ENCODE assay signal across 14 mouse cellular contexts in genomic region chr2:115095351-115095750, GRCm38 (mm10).
"Had no signal": no experiment of that assay in that cellular context is flagged by ENCODE, and none has a peak within 500 bp of the region (broad histone marks: within the 10 kb centered on the region; RNA-seq: fewer than 3 reads in every experiment).

No protein-coding gene starts in this region.

- H3K4me2 ChIP-seq: liver, embryonic 13.5 days; midbrain, embryonic 12.5 days had no signal

- H3K27ac ChIP-seq: left cerebral cortex, adult 2 months; liver, embryonic 13.5 days; macrophage; midbrain, embryonic 12.5 days; stomach, postnatal 0 days had no signal

- DNase-seq: kidney, adult 2 months; kidney, postnatal 10 days; liver; liver, embryonic 13.5 days; liver, postnatal 0 days; lung, postnatal 10 days; thymus, postnatal 4 days had no signal

- H3K36me3 ChIP-seq: liver, embryonic 13.5 days; midbrain, embryonic 12.5 days had no signal

- H3K9ac ChIP-seq: liver, embryonic 13.5 days; liver, postnatal 0 days; midbrain, embryonic 12.5 days had no signal

- H3K4me1 ChIP-seq: liver, embryonic 13.5 days; megakaryocyte, embryonic 14.5 days; midbrain, embryonic 12.5 days had no signal

- ATAC-seq: intestine, embryonic 16.5 days; liver, postnatal 0 days; midbrain, embryonic 16.5 days had no signal

- H3K27me3 ChIP-seq: liver, embryonic 13.5 days; megakaryocyte, embryonic 14.5 days; midbrain, embryonic 12.5 days had no signal

- H3K4me3 ChIP-seq: left cerebral cortex, adult 2 months; liver, embryonic 13.5 days; megakaryocyte, embryonic 14.5 days; midbrain, embryonic 12.5 days had no signal

- H3K9me3 ChIP-seq: liver, embryonic 13.5 days; megakaryocyte, embryonic 14.5 days; midbrain, embryonic 12.5 days had no signal
